Mouse (Mus musculus) cerebellum, adult 9-11 months (tissue): ENCODE data around the gene Dnajc17.
A peak's percentile ranks its signal among the peaks of the same experiment; 100 is the strongest.

Experiments
- DNase-seq: peaks from one replicate; pipeline ENCODE4 v3.0.0; 2022

Dnajc17 gene

DNA sequence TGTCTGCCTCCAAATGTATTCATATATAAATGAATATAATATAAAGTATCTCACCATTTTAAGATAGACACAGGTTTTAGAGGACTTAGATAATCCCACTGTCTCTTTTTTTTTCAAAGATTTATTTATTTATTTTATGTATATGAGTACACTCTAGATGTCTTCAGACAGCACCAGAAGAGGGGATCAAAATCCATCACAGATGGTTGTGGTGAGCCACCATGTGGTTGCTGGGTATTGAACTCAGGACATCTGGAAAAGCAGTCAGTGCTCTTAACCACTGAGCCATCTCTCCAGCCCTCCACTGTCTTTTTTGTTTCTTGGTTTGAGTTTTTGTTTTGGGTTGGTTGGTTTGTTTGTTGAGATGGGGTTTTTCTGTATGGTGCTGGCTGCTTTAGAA is 50.8 kb downstream of the Dnajc17 start:
- no peak for DNase-seq

DNA sequence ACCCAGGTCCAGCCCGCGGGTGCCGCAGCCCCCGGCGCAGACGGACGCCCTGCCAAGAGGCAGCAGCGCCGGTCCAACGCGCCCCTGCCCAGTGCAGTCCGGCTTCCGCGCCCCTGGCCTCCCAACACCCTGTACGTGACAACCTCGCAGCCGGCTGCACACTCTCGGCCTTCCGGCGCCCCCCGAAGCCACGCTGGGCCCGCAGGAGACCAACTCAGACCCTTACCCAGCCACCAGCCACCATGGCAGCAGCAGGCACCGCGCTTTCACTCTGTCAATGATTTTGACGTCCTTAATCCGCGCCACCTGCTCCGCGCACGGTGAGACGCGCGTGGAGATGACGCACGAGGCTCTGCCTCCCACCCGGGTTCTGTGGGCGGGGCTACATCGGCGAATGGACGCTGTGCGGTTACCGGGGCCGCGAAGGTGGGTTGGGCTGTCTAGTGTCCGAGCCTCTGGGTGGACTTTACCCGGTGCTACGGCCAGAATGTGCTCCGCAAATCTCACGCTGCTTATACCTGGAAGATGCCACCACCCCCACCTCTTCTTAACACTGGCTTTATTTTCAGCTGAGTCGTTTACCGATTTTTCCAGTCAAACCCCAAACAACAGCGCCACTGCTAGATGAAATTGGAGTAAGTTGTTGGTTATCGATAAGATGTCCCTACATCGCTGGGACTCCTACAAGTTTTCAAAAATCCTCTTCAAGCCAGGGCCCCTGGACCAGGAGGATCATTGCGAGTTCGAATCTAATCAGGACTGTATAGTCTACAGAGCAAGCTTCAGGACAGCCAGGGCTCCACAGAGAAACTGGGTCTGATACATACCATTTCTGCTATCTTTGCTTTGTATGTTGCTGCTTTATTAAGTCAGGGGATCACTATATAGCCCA is 51.7 kb downstream of the Dnajc17 start, which contains the start of gene Rmdn3:
Rmdn3 (minus strand) TSS at position 354 of the 892 bp plus-strand sequence.
- DNase-seq = peak; percentile 94

DNA sequence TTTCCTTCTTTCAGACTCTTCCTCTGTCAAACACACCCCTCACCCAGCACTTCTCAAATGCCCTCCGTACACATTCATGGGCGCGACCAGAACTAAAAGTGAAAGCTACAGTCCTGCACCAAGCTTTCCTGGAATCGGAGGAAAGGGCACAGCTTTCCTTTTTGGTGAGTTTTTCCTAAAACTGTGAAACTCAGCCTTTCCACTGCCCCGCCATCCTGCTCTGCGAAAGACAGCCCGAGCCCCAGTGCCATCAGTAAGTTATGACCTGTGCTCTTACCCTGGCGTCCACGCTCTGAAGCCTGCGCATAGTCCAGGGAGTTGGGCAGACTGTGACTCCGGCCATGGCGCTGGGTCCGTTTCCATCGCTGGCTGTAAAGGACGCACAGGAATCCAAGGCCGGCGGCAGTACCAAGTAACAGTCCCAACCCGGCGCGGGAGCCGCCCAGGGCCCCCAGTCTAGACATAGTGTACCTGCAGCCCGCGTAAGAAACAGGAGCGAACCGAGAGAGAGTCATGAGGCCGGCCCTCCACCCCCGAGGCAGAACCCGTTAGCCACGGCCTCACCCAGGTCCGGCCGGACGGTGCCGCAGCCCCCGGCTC is 52.4 kb downstream of the Dnajc17 start:
- no peak for DNase-seq

DNA sequence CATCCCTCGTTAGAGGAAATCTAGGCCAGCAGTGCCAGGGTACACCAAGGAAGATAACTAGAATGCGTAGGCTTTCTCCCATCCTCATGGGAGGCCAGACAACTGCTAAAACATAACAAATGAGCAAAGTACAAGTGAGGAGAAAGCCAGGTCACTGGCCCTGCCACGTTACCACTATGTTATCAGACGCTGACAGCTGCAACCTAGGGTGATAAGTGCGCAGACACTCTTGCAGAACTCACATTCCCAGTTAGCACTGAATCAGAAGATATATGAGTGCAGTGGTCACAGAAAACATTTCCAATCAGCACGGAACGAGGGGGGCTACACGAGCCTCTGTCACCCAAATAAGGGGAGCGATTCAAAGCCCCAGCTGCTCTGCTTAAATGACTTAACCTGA is 53.2 kb downstream of the Dnajc17 start:
- no peak for DNase-seq

DNA sequence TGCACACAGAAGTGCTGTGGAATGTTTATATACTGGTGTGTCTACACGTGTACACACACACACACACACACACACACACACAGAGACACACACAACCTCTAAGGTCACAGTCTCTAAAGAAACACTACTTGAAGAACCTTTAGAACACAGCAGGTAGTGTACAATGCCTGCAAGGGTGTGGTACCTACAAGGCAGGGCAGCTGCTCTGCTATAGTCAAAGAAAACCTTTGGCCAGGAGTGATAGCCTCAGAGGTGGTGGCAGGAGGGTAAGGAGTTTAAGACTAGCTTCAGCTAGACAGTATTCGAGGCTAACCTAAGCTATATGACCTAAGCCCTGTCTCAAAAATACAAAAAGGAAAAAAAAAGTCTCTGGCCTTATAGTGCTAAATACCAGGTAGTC is 53.9 kb downstream of the Dnajc17 start:
- no peak for DNase-seq

DNA sequence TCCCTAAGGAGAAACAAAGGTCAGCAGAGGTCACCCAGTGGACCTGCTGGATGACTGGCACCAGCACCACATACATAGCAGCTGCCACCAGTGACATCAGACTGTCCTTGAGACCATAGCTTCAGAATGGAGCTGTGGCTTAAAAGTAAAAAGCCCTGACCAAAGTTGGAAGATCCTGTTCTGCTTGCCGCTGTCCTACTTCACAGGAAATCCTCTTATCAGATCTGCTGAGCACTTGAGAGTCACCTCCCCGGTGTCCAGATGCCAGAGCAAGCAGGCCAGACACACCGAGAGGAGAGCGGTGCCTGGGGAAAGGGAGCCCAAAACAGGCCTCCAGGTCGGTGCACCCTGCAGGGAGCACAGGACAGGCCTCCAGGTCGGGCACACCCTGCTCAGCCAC is 56.3 kb downstream of the Dnajc17 start:
- no peak for DNase-seq

DNA sequence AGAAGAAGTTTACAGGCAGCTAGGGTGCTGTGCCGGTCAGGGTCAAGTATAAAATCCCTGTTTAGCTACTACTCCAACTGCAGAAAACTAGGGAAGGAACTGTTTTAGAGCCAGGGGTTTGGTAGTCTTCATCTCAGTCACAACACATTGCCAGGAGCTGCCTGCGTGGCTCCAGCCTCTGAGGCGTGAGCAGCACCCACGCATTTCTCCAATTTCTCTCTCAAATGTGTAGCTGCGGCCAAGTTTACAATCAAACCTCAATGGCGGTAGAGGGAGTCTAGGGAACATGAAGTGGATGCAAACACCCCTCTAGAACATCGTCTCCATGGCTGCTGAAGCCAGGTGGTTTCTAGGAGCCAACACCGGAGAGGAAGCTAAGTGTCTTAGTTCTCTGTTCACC is 60.8 kb downstream of the Dnajc17 start:
- no peak for DNase-seq

DNA sequence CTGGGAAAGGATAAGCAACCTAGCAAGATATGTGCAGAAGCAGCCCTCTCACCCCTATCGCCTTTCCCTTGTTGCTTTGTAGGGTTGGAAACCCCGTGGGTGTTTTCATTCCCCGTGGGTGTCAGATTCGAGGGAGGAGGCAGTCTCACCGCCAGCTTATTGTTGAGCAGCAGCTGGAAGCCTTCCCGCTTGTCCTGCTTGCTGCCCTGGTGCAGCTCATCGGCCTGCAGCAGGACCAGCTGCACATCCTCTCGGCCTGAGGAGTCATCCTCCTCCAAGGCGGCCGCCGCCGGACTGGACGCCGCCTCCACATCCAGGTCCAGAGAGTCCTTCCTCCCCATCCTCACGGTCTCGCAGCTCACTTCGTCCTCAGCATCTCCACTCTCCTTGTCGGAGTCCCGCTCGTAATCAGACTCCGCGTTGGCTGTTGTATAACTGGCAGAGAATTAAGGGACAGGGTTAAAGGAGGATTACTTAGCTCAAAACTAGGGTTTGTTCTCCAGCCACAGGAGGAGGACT is 61.4 kb downstream of the Dnajc17 start:
- DNase-seq = no peak

DNA sequence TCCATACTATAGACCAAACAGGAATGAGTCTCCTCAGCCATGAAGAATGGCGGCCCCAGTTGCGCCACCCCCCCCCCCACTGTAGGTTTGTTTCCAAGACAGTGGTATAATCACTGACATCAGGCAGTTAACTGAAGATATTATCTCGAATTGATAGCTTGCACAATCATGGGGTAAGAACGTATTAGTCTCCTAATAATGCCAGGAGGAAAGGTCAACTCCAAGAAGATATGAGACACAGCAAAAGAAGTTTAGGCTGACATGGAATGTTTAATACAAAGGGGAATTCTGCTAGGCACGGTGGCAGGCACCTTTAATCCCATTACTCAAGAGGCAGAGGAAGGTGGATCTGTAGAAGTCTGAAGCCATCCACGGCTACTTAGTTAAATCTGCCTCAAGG is 62.2 kb downstream of the Dnajc17 start:
- no peak for DNase-seq

DNA sequence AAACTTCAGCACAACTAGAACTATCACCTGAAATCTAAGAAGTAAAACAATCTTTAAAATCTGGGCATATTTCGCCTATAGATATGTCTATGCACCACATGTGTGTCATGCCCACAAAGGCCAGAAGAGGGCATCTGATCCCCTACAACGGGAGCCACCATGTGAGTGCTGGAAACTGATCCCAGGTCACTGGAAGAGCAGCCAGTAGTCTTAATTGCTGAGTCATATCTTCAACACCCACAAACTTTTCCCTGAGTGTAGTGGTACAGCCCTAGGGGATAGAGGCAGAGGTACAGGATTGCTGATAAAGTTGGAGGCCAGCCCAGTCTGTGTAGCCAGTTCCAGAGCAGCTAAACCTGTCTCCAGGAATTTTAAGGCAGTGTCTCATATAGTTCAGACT is 63.4 kb downstream of the Dnajc17 start:
- DNase-seq = no peak

DNA sequence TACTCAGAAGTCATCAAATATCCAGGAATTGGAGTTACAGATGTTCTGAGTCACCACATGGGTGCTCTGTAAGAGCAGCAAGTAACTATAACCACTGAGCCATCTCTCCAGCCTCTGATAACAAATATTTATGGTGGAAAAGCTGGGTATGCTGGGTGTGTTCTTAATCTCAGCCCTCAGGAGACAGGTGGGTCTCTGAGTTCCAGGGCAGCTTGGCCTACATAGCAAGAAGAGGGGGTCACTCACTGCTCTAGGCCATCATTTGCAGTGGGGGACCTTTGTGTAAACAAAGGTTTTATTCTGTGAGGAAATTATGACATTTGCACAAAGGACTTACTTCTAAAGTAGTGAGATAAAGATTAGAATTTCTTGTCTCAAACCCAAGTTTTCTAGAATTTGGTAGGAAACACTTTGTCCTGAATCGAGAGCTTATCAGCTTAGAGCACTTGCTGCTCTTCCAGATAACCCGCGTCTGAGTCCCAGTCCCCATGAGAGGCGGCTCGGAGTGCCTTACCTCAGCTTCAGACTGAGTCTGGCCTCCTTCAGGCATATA is 72.2 kb downstream of the Dnajc17 start:
- DNase-seq = no peak
